Mouse (Mus musculus) left cerebral cortex, adult 18-20 months (tissue): ENCODE data around the gene A030003K21Rik. TPM values are rescaled to one million over a fixed set of nuclear protein-coding genes. Genes with fewer than 3 reads are reported as not detected.
"Not testable (repeated sequence)": the region's sequence is repeated elsewhere in the genome, so short reads cannot be mapped to it uniquely, and the experiment has no call there.

Experiments
- DNase-seq, 2 experiments: peaks; one replicate each; pipeline ENCODE4 v3.0.0; 2021 to 2022; ENCODE audit warnings: low spot score in 2 of 2, mixed read lengths in 1 of 2
- total RNA-seq, 2 experiments: library from RNA; stranded (reverse); gene quantifications; 2 replicates each; pipeline ENCODE4 v1.2.3; 2021

A030003K21Rik gene
- total RNA-seq, 2 experiments from 2014 or later: not detected

DNA sequence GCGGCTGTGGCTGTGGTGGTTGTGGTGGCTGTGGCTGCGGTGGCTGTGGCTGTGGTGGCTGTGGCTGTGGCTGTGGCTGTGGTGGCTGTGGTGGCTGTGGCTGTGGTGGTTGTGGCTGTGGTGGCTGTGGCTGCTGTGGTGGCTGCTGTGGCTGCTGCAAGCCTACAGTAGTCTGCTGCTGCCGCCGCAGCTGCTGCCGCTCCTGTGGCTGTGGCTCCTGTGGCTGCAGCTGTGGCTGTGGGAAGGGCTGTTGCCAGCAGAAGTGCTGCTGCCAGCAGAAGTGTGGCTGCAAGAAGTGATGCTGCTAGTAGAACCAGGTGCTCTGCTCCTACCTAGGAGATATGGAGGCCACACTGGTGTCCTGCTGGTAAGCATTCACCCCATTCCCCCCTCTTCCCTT lies 29.8 kb downstream of the A030003K21Rik start:
- DNase-seq: not testable (repeated sequence)

DNA sequence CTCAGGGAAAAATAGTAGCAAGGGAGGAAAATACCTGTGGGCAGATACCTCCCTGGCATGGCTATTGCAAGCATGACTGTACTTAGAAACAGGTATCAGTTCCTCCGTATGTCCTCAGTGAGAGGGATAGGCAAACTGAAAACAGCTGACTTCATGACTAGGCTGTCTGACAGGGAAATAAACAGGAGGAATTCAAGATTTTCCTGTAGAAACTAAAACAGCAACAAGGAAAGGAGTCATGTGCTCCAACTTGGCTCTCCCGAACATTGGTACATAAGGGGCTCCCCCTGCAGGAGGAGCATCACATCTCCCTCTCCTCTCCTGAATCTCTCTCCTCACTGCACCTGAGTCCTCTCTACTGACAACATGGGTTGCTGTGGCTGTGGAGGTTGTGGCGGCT lies 30.2 kb downstream of the A030003K21Rik start, which contains the start of gene A030005L19Rik:
A030005L19Rik (plus strand) TSS at position 301 of the 400 bp plus-strand sequence.
- no peak for DNase-seq

GRCm38 (mm10) chr1:82905886-82906285 lies 37.3 kb downstream of the A030003K21Rik start:
- no peak for DNase-seq

DNA sequence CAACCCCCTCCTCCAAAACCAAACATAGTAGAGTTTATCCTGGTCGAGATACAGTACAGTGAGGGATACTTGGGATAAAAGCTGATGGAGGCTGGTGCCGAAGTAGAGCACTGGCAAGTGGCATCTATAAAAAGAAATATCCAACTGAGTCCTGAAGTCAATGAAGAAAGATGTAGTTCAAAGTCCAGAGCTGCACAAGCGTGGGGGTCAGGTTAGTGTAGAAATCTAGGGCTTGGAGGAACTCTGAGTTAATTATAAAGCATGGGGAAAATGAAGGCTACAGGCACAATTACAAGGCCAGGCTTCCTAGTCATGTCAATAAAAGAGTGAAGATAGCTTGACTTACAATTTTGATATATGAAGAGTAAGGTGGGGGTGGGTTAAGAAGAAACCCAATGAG lies 42.0 kb downstream of the A030003K21Rik start:
- no peak for DNase-seq

- no peak for DNase-seq
Measured at GRCm38 (mm10) chr1:82900567-82900966, 42.6 kb downstream of the A030003K21Rik start.

DNA sequence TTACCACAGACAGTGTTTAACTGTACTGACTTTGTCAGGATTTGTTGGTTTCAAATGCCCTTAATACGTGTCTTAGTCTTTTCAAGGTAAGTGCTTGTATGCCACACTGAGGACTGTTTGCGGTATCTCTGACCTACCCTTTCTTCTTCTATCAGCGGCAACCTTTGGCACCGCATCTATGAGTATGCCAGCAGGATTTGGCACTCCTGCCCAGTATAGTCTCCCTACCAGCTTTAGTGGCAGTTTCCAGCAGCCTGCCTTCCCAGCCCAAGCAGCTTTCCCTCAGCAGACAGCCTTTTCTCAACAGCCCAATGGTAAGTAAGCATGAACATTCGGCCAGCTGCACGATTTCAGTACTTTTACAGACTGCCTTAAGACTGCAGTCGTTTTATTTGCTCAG lies 49.9 kb downstream of the A030003K21Rik start:
- DNase-seq: no peak

Other genes starting within 250 kb of the A030003K21Rik start
- gene Mff, start 218.5 kb downstream of the A030003K21Rik start, total RNA-seq: 100 to 1,000 TPM; 262 to 266 TPM
- gene Tm4sf20, start 174.9 kb downstream of the A030003K21Rik start, total RNA-seq: not detected
- not detected for gene Gm47791, start 172.1 kb downstream of the A030003K21Rik start, total RNA-seq
- 10 to 100 TPM; 72.5 to 80.7 TPM for gene Agfg1, start 103.9 kb downstream of the A030003K21Rik start, total RNA-seq
- under 1 TPM; 0.49 to 0.59 TPM for gene A030005L19Rik, start 30.1 kb downstream of the A030003K21Rik start, total RNA-seq
- not detected for gene A030014E15Rik, start 18.5 kb downstream of the A030003K21Rik start, total RNA-seq
- gene Gm6217, start 12.0 kb downstream of the A030003K21Rik start, total RNA-seq: not detected
- gene Gm7544, start 12.6 kb upstream of the A030003K21Rik start, total RNA-seq: not detected
- not detected for gene Gm47955, start 16.9 kb upstream of the A030003K21Rik start, total RNA-seq
- gene Gm47959, start 57.2 kb upstream of the A030003K21Rik start, total RNA-seq: not detected
- 1 to 10 TPM; 2.0 to 2.6 TPM for gene Slc19a3, start 95.1 kb upstream of the A030003K21Rik start, total RNA-seq
- not detected for gene Krtap28-10, start 99.1 kb upstream of the A030003K21Rik start, total RNA-seq
- not detected for gene Gm47969, start 101.5 kb upstream of the A030003K21Rik start, total RNA-seq
- not detected for gene A030005K14Rik, start 116.0 kb upstream of the A030003K21Rik start, total RNA-seq
- gene Krtap28-13, start 117.5 kb upstream of the A030003K21Rik start, total RNA-seq: not detected
- not detected for gene Ccl20, start 173.4 kb upstream of the A030003K21Rik start, total RNA-seq
- under 1 TPM; 0.26 to 0.28 TPM for gene Daw1, start 216.4 kb upstream of the A030003K21Rik start, total RNA-seq